Mouse (Mus musculus) hindbrain, embryonic 11.5 days (tissue): Measurements from ENCODE around the gene Mrpl45. TPM values are rescaled to one million over a fixed set of nuclear protein-coding genes. Genes with fewer than 3 reads are reported as not detected.

Source experiments
- ATAC-seq: fragments of 200-750 bp; cut with Nextera tagmentation; 2 replicates; pipeline ENCODE4 v1.8.0; 2017; ENCODE audit warnings: mild to moderate bottlenecking, moderate TSS enrichment, moderate library complexity; ENCODE audit not compliant: low FRiP score
- DNase-seq: peaks from one replicate; pipeline ENCODE4 v3.0.0-alpha.2; 2015; ENCODE audit warnings: low spot score
- H3K27ac ChIP-seq: fragments of 300-500 bp; sonication (generic); 2 replicates; pipeline ENCODE4 v1.5.1; 2014; ENCODE audit warnings: mild to moderate bottlenecking, low read depth, low read length
- H3K27me3 ChIP-seq: fragments of 300-500 bp; sonication (generic); 2 replicates; pipeline ENCODE4 v1.6.1; 2014; ENCODE audit warnings: mild to moderate bottlenecking, low read length, moderate library complexity, mixed read lengths; ENCODE audit not compliant: control insufficient read depth, insufficient read depth
- H3K36me3 ChIP-seq: fragments of 300-500 bp; sonication (generic); 2 replicates; pipeline ENCODE4 v1.6.1; 2014; ENCODE audit warnings: mild to moderate bottlenecking, low read length, moderate library complexity, mixed read lengths; ENCODE audit not compliant: control insufficient read depth, insufficient read depth
- H3K4me1 ChIP-seq: fragments of 300-500 bp; sonication (generic); replicated peaks from 2 replicates; pipeline ENCODE4 v1.6.1; 2014; ENCODE audit warnings: low read length, mixed read lengths; ENCODE audit not compliant: control insufficient read depth, insufficient read depth
- H3K4me2 ChIP-seq: fragments of 300-500 bp; sonication (generic); replicated peaks from 2 replicates; pipeline ENCODE4 v1.6.1; 2014; ENCODE audit warnings: mild to moderate bottlenecking, low read depth, low read length
- H3K4me3 ChIP-seq: fragments of 300-500 bp; sonication (generic); 2 replicates; pipeline ENCODE4 v1.5.1; 2014; ENCODE audit warnings: low read depth, low read length
- H3K9ac ChIP-seq: fragments of 300-500 bp; sonication (generic); 2 replicates; pipeline ENCODE4 v1.6.1; 2014; ENCODE audit warnings: low read depth, low read length
- H3K9me3 ChIP-seq: fragments of 300-500 bp; sonication (generic); 2 replicates; pipeline ENCODE4 v1.6.1; 2016; ENCODE audit warnings: low read length; ENCODE audit not compliant: control insufficient read depth
- WGBS: fragments of 180-500 bp; shearing (Covaris S2); extraction: QIAGEN DNeasy Blood & Tissue Kit; methylation state at CpG from one replicate; pipeline ENCODE4 v1.1.7; 2014; 5-methylcytosine and 5-hydroxymethylcytosine counted together
- polyA plus RNA-seq: library from polyadenylated mRNA; unstranded; fragments of >200 nt; fragmentation: Nextera tagmentation; extraction: Ambion mirVana; gene quantifications from 2 replicates; pipeline ENCODE4 v1.2.1, GENCODE M21; 2014

The Mrpl45 gene
- polyA plus RNA-seq, 1 experiment from 2014 or later, result 51.4 TPM

DNA sequence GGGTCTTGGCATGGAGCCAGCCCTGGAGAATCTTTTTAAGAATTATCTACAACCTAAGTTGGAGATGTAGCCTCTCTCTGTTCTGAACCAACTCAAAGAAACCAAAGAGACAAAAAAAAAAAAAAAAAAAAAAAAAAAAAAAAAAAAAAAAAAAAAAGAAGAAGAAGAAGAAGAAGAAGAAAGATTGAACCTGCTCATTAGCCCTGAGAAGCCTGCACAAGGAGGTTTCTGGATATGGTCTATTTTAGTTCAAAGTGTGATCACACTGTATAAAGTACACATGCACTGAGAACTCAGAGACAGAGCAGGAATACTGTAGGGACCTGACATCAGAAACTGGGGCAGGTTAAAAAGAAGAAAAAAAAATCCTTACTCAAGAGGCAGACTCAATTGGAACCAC lies 27.9 kb upstream of the Mrpl45 start:
- Histone ChIP-seq H3K9ac (no peak overlapping the region), H3K4me2 (no peak overlapping the region), H3K36me3 (no peaks in the 10 kb centered on the region), H3K27me3 (no peaks in the 10 kb centered on the region), H3K4me3 (no peak overlapping the region), H3K9me3 (no peaks in the 10 kb centered on the region), H3K4me1 (no peaks in the 10 kb centered on the region), H3K27ac (no peak overlapping the region)
- ATAC-seq (no peak), DNase-seq (no peak)

DNA sequence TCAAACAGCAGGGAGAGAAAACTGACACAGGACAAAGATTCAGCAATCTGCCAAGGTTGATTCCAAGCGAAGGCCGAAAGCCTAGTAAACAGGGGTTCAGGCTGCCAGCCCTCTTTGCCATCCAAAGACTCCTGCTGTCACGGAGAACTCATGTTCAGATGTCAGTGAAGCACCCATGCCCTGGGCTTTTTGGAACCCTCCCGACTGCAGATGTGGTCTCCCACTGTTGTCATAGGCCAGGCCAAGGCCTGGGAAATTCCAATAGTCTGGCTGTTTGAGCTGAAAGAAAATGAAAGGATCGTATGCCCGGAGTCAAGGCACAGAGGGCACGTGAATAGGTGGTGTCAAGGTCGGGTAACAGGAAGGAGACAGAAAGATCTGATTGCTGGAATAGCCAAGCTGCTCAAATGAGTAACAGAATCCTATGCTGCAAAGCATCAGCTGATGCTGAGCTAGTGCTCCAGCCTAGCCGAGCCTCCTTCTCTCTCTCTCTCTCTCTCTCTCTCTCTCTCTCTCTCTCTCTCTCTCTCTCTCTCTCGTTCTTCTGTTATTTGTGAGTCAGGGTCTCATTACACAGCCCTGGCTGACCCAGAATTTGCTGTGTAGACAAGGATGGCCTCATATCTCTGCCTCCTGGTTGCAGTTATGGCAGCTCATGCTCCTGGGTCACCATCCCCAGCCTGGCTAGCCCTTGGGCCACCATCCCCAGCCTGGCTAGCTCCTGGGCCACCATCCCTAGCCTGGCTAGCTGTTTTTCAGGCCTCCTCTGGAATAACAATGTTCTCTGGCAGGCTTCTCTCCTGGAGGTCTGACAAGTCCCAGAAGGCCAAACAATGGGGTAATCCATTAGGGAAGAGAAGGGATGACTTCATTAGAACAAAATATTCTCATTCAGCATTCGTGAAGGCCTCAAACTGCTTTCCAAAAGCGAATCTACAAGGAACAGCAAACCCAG lies 26.0 kb upstream of the Mrpl45 start:
- DNase-seq (peak; percentile 9), ATAC-seq (no peak)
- H3K4me2 ChIP-seq, result no peak overlapping the region
- H3K27me3 ChIP-seq, result no peaks in the 10 kb centered on the region
- no peaks in the 10 kb centered on the region for H3K9me3 ChIP-seq
- WGBS, result 41% methylated on average over 12 of the region's 12 CpGs
- no peaks in the 10 kb centered on the region for H3K36me3 ChIP-seq
- H3K4me1 ChIP-seq, result no peaks in the 10 kb centered on the region
- no peak overlapping the region for H3K9ac ChIP-seq
- H3K4me3 ChIP-seq, result no peak overlapping the region
- H3K27ac ChIP-seq, result no peak overlapping the region

DNA sequence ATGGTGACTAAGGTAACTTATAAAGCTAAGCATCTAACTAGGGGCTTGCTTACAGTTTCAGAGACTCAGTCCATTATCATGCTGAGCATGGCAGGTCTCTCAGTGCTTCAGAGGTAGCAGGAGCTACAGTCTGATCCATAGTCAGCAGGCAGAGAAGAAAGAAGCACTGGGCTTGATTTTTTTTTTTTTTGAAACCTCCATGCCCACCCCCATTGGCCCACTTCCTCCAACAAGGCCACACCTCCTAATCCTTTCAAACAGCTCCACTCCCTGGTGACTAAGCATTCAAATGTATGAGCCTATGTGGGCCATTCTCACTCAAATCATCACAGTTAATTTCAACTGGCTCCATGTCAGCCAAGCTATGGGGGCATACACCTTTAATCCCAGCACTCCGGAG lies 22.8 kb upstream of the Mrpl45 start:
- WGBS, result 94% methylated on average over 1 of the region's 1 CpGs
- no peaks in the 10 kb centered on the region for H3K9me3 ChIP-seq

DNA sequence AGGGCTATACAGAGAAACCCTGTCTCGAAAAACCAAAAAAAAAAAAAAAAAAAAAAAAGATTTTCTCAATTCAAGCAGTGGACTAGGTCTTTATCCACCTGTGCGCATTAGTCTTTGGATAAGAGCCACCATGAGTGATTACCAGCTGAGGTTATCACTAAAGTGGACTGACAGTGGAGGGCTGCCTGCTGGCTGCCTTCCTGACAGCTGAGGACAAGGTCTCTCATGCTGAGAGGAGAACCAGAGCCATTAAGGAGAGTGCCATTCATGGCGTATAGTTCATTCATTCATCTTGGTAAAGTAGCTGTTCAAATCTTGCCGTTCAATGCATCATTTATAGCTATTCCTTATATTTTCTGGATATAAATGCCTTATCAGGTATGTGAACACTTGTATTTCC lies 19.0 kb upstream of the Mrpl45 start:
- Histone ChIP-seq H3K9me3 (no peaks in the 10 kb centered on the region), H3K36me3 (no peaks in the 10 kb centered on the region), H3K27me3 (no peaks in the 10 kb centered on the region), H3K4me2 (no peak overlapping the region), H3K4me3 (no peak overlapping the region), H3K9ac (no peak overlapping the region), H3K4me1 (no peaks in the 10 kb centered on the region), H3K27ac (no peak overlapping the region)
- 90% methylated on average over 3 of the region's 4 CpGs for WGBS
- no peak for DNase-seq
- no peak for ATAC-seq

More for the DNA sequence above, 22.8 kb upstream of the Mrpl45 start:
- no peak for ATAC-seq
- no peaks in the 10 kb centered on the region for H3K4me1 ChIP-seq
- no peaks in the 10 kb centered on the region for H3K36me3 ChIP-seq
- DNase-seq, result no peak
- H3K27ac ChIP-seq, result no peak overlapping the region
- no peaks in the 10 kb centered on the region for H3K27me3 ChIP-seq
- H3K4me3 ChIP-seq, result no peak overlapping the region
- no peak overlapping the region for H3K4me2 ChIP-seq
- H3K9ac ChIP-seq, result no peak overlapping the region

DNA sequence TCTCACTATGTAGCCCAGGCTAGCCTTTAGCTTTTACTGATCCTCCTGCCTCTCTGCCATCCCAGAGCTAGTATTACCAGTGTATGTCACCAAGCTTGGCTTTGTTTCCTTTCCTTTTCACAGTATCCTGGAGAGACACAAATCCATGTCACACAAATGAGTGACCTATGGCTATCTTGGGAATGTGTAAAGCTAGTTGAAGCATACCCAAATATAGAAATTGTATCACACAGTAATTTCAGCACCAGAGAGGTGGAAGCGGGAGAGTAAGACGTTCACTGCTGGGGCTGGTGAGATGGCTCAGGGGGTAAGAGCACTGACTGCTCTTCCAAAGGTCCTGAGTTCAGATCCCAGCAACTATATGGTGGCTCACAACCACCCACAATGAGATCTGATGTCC lies 15.6 kb upstream of the Mrpl45 start:
- H3K36me3 ChIP-seq, result no peaks in the 10 kb centered on the region
- H3K9ac ChIP-seq, result no peak overlapping the region
- no peak overlapping the region for H3K4me2 ChIP-seq
- no peak overlapping the region for H3K27ac ChIP-seq
- DNase-seq, result no peak
- WGBS, result 95% methylated on average over 2 of the region's 2 CpGs
- H3K4me3 ChIP-seq, result no peak overlapping the region
- H3K27me3 ChIP-seq, result no peaks in the 10 kb centered on the region
- H3K4me1 ChIP-seq, result no peaks in the 10 kb centered on the region
- H3K9me3 ChIP-seq, result no peaks in the 10 kb centered on the region
- no peak for ATAC-seq

DNA sequence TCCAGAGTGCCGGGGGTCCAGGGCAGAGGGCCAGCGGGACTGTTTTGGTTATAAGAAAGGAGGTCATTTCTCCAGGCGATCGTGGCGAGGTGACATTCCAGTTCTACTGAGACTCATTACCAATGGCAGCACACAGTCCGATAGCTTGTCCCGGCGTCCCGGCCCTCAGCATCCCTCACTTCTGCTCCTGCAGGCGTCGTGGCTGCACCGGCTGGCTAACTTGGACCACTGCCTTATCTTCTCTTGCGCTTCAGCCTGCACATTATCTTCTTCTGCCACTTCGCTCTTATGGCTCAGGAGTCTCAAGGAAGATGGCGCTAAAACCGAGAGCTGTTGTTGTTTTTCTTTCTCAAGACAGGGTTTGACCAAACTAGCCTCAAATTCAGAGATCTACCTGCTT lies 14.1 kb upstream of the Mrpl45 start:
- WGBS, result 86% methylated on average over 16 of the region's 16 CpGs

DNA sequence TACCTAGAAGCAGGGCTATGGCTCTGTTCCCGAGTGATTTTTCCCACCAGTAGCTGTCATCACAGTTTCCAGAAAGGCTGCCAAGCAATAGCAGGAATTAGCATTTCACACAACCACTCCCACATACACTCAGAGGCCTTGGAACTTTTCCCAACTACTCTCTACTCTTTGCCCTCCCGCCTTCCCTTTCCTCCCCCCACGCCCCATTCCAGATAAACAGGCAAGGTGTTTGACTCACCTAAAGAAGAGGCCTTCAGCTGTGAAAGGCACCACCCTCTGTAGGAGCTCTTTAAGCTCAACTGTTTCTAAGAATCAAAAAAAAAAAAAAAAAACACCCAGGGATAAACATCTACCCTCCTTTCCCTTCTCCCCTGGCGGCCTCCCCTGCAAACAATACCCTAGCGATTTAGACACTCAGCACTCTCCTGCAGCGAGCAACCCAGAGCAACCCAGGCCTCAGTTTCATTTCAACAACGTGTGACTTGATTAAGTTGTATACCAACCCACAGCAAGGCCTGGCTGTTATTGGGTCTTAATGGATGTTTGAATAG lies 13.2 kb upstream of the Mrpl45 start:
- WGBS, result 49% methylated on average over 7 of the region's 7 CpGs
- no peaks in the 10 kb centered on the region for H3K36me3 ChIP-seq
- DNase-seq (no peak), ATAC-seq (no peak)
- no peak overlapping the region for H3K4me2 ChIP-seq
- H3K27ac ChIP-seq, result no peak overlapping the region
- H3K4me1 ChIP-seq, result no peaks in the 10 kb centered on the region
- no peak overlapping the region for H3K9ac ChIP-seq
- no peaks in the 10 kb centered on the region for H3K27me3 ChIP-seq
- H3K9me3 ChIP-seq, result no peaks in the 10 kb centered on the region
- no peak overlapping the region for H3K4me3 ChIP-seq

More for the DNA sequence above, 14.1 kb upstream of the Mrpl45 start:
- Histone ChIP-seq H3K27me3 (no peaks in the 10 kb centered on the region), H3K36me3 (no peaks in the 10 kb centered on the region), H3K4me3 (no peak overlapping the region), H3K9ac (no peak overlapping the region), H3K4me1 (no peaks in the 10 kb centered on the region), H3K27ac (no peak overlapping the region), H3K4me2 (no peak overlapping the region), H3K9me3 (no peaks in the 10 kb centered on the region)
- ATAC-seq (no peak), DNase-seq (no peak)

DNA sequence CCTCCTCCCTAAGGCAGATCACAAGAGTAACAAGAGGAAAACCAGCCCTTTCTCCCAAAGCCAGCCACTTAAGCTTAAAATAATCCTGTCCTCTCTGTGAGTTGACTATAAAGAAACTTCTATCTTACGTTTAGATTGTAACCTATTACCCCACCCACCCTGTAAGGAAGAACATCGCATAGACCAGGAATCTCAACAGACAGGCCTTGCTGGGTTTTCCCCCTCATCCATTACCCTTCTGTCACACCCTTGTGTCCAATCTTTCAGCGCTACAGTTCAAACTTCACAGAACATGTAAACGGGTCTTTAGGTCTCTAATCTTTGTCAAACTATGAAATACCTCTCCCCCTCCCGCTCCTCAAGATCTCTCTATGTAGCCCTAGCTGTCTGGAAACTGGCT lies 10.9 kb upstream of the Mrpl45 start:
- no peaks in the 10 kb centered on the region for H3K36me3 ChIP-seq
- H3K4me1 ChIP-seq, result no peaks in the 10 kb centered on the region; the same call in 1 of the 2 replicates
- DNase-seq (no peak), ATAC-seq (no peak)
- no peak overlapping the region for H3K9ac ChIP-seq
- no peak overlapping the region for H3K4me2 ChIP-seq
- no peak overlapping the region for H3K27ac ChIP-seq
- 78% methylated on average over 5 of the region's 5 CpGs for WGBS
- peaks cover 4% of the 10 kb centered on the region; the same call in 1 of the 2 replicates for H3K27me3 ChIP-seq
- H3K9me3 ChIP-seq, result no peaks in the 10 kb centered on the region
- H3K4me3 ChIP-seq, result no peak overlapping the region
